Mouse (Mus musculus) left cerebral cortex, postnatal 14 days (tissue): ENCODE measurements around the gene Gm6169. TPM values are rescaled to one million over a fixed set of nuclear protein-coding genes. Genes with fewer than 3 reads are reported as not detected.

Source experiments
- total RNA-seq, 2 experiments: library from RNA; stranded (reverse); gene quantifications; 2 replicates each; pipeline ENCODE4 v1.2.3; 2021

The Gm6169 gene
- total RNA-seq, 2 experiments from 2014 or later = 1.9 TPM; not detected in 1

Other genes with a start within 250 kb of the Gm6169 start
- 1 to 10 TPM; 5.5 to 7.5 TPM for gene Gcnt4, start 174.5 kb downstream of the Gm6169 start, total RNA-seq
- gene 1700029F12Rik, start 64.9 kb downstream of the Gm6169 start, total RNA-seq = not detected
- 10 to 100 TPM; 43.5 to 44.5 TPM for gene Fam169a, start 32.0 kb downstream of the Gm6169 start, total RNA-seq
- gene Gfm2, start 38.7 kb upstream of the Gm6169 start, total RNA-seq = 10 to 100 TPM; 26.6 to 27.6 TPM
- 10 to 100 TPM; 38.2 to 44.6 TPM for gene Nsa2, start 38.7 kb upstream of the Gm6169 start, total RNA-seq
- gene Hexb, start 99.1 kb upstream of the Gm6169 start, total RNA-seq = 100 to 1,000 TPM; 104 to 107 TPM
- 100 to 1,000 TPM; 482 to 522 TPM for gene Enc1, start 141.9 kb upstream of the Gm6169 start, total RNA-seq